Mouse (Mus musculus) spleen, adult 2 months (tissue): ENCODE results near the gene Irgq. TPM values are rescaled to one million over a fixed set of nuclear protein-coding genes. Genes with fewer than 3 reads are reported as not detected.
A peak's percentile ranks its signal among the peaks of the same experiment; 100 is the strongest.

Experiments used
- DNase-seq, 2 experiments: peaks; one replicate each; pipeline versions ENCODE4 v3.0.0 to v3.0.0-alpha.2; 2012 to 2021; ENCODE audit warnings: low spot score in 2 of 2, low read depth in 1 of 2
- H3K27ac ChIP-seq: fragments of 200-500 bp; 2 replicates; pipeline ENCODE4 v1.5.1; 2012; ENCODE audit warnings: low read length, inconsistent platforms; ENCODE audit not compliant: insufficient read depth
- H3K27me3 ChIP-seq: fragments of 200-500 bp; 2 replicates; pipeline ENCODE4 v1.6.1; 2012; ENCODE audit warnings: mild to moderate bottlenecking, moderate library complexity, low read length, inconsistent platforms; ENCODE audit not compliant: control insufficient read depth, insufficient read depth
- H3K36me3 ChIP-seq: fragments of 200-500 bp; 2 replicates; pipeline ENCODE4 v1.6.1; 2012; ENCODE audit warnings: mild to moderate bottlenecking, low read length, inconsistent platforms; ENCODE audit not compliant: control insufficient read depth, insufficient read depth
- H3K4me1 ChIP-seq: fragments of 200-500 bp; 2 replicates; pipeline ENCODE4 v1.6.1; 2011; ENCODE audit warnings: inconsistent platforms; ENCODE audit not compliant: control insufficient read depth, insufficient read depth, insufficient read length
- H3K4me3 ChIP-seq: fragments of 200-500 bp; 2 replicates; pipeline ENCODE4 v1.5.1; 2011; ENCODE audit warnings: mild to moderate bottlenecking, inconsistent platforms; ENCODE audit not compliant: insufficient read depth, insufficient read length; ENCODE audit errors: extremely low read depth
- CTCF ChIP-seq: fragments of 200-500 bp; IDR thresholded peaks from 2 replicates; pipeline ENCODE4 v1.5.1; 2011; ENCODE audit warnings: mild to moderate bottlenecking, inconsistent platforms; ENCODE audit not compliant: insufficient read depth, insufficient read length, insufficient replicate concordance; ENCODE audit errors: extremely low read depth
- POLR2A ChIP-seq: fragments of 200-500 bp; IDR thresholded peaks from 2 replicates; pipeline ENCODE4 v1.6.1; 2011; ENCODE audit warnings: low read depth, low read length, inconsistent platforms
- WGBS: fragments of 180-500 bp; shearing (Covaris S2); methylation state at CpG from one replicate; pipeline ENCODE4 v1.1.7; 2018; 5-methylcytosine and 5-hydroxymethylcytosine counted together
- polyA plus RNA-seq: library from polyadenylated mRNA; depleted of rRNA; stranded (reverse); fragments of >200 nt; gene quantifications from 2 replicates; pipeline ENCODE4 v1.2.3, GENCODE M21; 2012

Gene Irgq
- polyA plus RNA-seq, 1 experiment: 11.2 TPM

DNA sequence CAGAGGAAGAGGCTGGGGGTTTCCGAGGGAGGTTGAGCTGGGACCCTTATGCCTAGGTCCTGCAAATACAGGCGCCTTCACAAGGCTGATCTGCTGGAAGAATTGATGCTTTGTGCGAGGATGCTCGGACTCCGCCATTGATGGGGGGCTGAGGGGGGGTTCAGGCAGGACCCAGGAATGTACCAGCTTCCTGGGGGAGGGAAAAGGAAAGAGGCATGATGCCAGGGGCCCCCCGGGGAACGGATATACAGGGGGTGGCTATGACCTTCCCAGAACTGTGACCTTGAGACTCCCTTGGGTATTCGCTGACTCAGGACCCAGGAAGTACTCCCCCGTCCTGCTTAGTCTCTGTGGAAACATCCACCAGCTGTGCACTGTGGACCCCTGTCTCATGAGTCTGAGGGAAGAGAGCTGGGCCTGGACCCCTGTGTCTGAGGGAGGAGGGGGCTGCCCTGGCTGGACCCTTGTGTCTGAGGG, 43.8 kb upstream of the Irgq start:
- Histone ChIP-seq H3K36me3 (no peaks in the 10 kb centered on the region), H3K27ac (peak overlapping the region; percentile 30), H3K4me1 (peaks cover 4% of the 10 kb centered on the region), H3K4me3 (no peak overlapping the region), H3K27me3 (peaks cover 13% of the 10 kb centered on the region)
- DNase-seq: no peak
- WGBS: 64% methylated on average over 9 of the region's 9 CpGs
- TF ChIP-seq CTCF (no peak), POLR2A (no peak)

DNA sequence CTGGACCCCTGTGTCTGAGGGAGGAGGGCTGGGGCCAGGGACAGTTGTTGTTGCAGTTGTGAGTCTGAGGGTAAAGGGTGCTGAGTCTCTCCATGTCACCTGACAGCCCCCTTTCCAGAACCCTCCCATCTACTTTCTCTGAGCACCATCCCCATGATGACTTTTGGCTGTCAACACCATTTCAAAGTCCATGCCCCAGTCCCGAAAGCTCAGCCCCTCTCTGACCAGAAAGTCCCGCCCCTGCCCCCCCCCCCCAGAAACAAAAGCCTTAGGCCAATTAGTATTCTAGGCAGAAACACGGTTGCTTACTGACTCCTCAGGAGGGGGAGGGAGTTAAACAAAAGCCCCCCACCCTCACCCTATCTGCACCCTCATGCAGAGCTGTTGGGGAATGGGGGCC, 43.1 kb upstream of the Irgq start:
- peak overlapping the region; percentile 30; the same call in 1 of the 2 replicates for H3K27ac ChIP-seq
- WGBS: 73% methylated on average over 3 of the region's 3 CpGs
- H3K27me3 ChIP-seq: peaks cover 7% of the 10 kb centered on the region; the same call in 1 of the 2 replicates
- H3K4me1 ChIP-seq: peaks cover under 1% of the 10 kb centered on the region; the same call in 1 of the 2 replicates
- no peak for DNase-seq
- no peaks in the 10 kb centered on the region for H3K36me3 ChIP-seq
- no peak overlapping the region for H3K4me3 ChIP-seq
- TF ChIP-seq CTCF (no peak), POLR2A (no peak)

DNA sequence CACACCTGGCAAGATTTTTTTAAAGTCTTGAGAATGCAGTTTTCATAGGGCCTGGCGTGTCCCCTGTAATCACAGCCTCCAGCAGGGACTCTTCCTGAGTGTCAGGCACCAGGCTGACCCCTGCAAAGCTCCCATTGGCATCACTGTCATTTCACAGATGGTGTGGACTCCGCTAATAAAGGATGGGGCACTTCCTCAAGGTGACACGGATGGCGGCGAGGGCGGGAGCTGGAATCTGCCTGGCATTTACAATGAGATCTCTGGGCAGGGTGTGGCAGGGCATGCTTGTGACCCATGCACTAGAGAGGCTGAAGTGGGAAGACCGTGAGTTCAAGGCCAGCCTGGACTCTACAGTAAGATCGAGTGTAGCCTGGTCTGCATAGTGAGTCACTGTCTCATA, 42.2 kb upstream of the Irgq start:
- 91% methylated on average over 8 of the region's 8 CpGs for WGBS
- Histone ChIP-seq H3K27me3 (no peaks in the 10 kb centered on the region; the same call in 1 of the 2 replicates), H3K4me3 (no peak overlapping the region), H3K4me1 (no peaks in the 10 kb centered on the region), H3K36me3 (no peaks in the 10 kb centered on the region), H3K27ac (no peak overlapping the region)
- TF ChIP-seq POLR2A (no peak), CTCF (no peak)
- DNase-seq: no peak

DNA sequence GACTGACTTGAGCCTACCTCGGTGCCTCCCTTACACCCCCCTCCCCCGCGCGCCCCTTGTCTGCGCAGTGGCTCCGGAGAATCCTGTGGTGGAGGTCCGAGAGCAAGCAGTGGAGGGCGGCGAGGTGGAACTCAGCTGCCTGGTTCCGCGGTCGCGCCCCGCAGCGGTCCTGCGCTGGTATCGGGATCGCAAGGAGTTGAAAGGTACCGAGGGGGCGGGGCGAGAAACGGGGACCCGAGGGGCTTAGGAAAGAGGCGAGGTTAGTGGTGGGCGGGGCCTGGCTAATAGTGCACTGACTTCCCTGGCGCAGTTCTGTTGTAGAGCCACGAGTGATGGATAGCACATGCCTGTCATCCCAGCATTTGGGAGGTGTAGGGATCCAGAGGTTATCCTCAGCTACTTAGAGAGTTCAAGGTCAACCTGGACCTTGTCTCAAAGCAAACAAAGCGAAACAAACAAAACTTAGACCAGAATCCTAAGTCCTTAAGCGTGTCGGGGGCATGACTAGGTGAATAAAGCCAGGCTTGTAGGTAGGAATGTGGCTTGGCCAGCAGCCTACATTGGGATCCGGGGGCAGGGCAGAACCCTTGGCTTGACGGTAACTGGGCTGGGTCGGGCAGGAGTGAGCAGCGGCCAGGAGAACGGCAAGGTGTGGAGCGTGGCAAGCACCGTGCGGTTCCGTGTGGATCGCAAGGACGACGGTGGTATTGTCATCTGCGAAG, 30.5 kb upstream of the Irgq start:
- TF ChIP-seq POLR2A (no peak), CTCF (no peak)
- Histone ChIP-seq H3K27me3 (peaks cover 18% of the 10 kb centered on the region), H3K4me1 (peaks cover 6% of the 10 kb centered on the region), H3K36me3 (no peaks in the 10 kb centered on the region), H3K4me3 (no peak overlapping the region), H3K27ac (no peak overlapping the region)
- 16% methylated on average over 43 of the region's 43 CpGs for WGBS
- no peak for DNase-seq

DNA sequence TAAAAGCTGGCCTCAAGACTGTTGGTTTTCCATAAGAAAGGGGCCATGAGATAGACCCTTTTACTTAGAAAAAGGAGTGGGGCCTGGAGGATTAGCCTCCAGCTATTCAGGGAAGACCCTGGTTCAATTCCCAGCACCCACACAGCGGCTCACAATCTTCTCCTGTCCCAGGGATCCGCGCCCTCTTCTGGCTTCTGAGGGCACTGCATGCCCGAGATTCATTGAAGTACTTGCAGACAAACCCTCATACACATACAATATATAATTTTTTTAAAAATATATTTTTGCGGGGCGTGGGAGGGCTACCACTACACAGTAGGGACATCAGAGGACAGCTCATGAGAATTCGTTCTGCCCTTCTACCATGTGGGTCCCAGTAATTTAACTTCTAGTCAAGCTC, 29.6 kb upstream of the Irgq start:
- TF ChIP-seq POLR2A: no peak
- peak; percentile 46; the same call in 1 of the 2 replicates for TF ChIP-seq CTCF

DNA sequence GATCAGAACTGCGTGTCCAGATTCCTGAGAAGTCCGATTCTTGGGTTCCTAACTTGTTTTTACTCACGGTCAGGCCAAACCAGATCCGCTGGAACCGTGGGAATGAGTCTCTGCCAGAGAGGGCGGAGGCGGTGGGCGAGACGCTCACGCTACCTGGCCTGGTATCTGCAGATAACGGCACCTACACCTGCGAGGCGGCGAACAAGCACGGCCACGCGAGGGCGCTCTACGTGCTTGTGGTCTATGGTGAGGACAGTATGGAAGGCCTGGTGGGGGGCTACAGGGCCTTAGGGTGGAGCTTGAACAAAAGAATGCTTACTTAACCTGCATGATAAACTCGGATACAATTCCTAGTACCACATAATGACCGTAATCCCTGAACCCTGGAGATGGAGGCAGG, 29.0 kb upstream of the Irgq start:
- WGBS: 56% methylated on average over 21 of the region's 21 CpGs
- no peak for TF ChIP-seq POLR2A
- peak; percentile 25; the same call in 1 of the 2 replicates for TF ChIP-seq CTCF
- peaks cover 6% of the 10 kb centered on the region for H3K4me1 ChIP-seq
- H3K27ac ChIP-seq: no peak overlapping the region
- no peaks in the 10 kb centered on the region for H3K36me3 ChIP-seq
- DNase-seq: peak in 1 of 2 experiments; percentile 32
- no peak overlapping the region for H3K4me3 ChIP-seq
- H3K27me3 ChIP-seq: peaks cover 18% of the 10 kb centered on the region

More for the DNA sequence above, 29.6 kb upstream of the Irgq start:
- WGBS: 29% methylated on average over 7 of the region's 7 CpGs
- Histone ChIP-seq H3K27me3 (peaks cover 18% of the 10 kb centered on the region), H3K27ac (no peak overlapping the region), H3K36me3 (no peaks in the 10 kb centered on the region), H3K4me3 (no peak overlapping the region), H3K4me1 (peaks cover 6% of the 10 kb centered on the region)
- peak in 1 of 2 experiments; percentile 24 for DNase-seq

DNA sequence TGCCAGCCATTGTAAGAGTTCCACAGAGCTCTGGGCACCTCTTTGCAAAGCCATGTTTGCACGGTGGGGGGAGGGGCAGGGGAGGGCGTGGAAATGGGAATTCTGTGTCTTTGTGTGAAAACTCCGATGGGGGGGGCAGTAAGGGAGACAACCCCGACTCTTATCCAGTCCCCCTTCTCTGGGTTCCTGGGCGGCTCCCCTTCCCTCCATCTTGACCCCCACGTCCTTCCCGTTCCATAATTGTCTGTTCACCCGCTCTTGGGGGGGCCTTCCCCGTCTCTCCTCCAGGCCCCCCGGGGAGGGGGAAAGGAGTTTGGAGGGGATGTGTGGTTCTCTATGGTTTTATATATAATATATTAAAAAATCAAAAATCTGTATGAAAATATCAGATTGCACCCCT, 26.5 kb upstream of the Irgq start:
- TF ChIP-seq CTCF (no peak), POLR2A (no peak)
- Histone ChIP-seq H3K36me3 (no peaks in the 10 kb centered on the region), H3K27me3 (peaks cover 18% of the 10 kb centered on the region), H3K27ac (no peak overlapping the region), H3K4me1 (peaks cover 6% of the 10 kb centered on the region), H3K4me3 (no peak overlapping the region)
- DNase-seq: no peak
- WGBS: 19% methylated on average over 10 of the region's 10 CpGs
